Mouse (Mus musculus) frontal cortex, postnatal 25 days (tissue): ENCODE data around the gene Pycr1.

Experiments
- DNase-seq, 2 experiments: peaks; one replicate each; pipeline ENCODE4 v3.0.0; 2022; ENCODE audit warnings: low spot score in 2 of 2

Pycr1 gene

DNA sequence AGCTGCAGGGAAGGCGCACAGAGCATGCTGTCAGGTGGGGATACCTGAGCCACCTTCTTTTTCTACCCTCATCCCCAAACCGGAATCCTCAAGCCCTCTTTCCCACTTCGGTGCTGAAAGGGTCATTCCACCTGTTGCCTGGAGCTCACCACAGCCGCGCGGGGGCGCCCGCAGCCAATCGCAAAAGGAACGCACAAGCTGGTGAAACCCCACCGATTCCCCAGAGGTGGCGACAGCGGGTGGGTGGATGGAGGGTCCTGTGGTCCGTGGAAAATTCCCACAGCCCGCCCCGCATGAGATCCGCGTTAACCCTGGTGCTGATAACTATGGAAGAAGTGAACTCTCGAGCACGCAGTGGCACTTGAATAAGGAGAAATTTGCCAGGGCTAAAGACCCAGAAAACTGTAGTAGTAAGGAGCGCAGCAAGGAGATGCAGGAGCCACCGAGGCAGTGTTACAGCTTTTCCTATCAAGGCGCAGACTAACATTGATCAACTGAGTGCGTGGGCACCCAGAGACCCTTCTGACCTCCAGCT is 15.4 kb upstream of the Pycr1 start:
- DNase-seq = peak; percentile 61

DNA sequence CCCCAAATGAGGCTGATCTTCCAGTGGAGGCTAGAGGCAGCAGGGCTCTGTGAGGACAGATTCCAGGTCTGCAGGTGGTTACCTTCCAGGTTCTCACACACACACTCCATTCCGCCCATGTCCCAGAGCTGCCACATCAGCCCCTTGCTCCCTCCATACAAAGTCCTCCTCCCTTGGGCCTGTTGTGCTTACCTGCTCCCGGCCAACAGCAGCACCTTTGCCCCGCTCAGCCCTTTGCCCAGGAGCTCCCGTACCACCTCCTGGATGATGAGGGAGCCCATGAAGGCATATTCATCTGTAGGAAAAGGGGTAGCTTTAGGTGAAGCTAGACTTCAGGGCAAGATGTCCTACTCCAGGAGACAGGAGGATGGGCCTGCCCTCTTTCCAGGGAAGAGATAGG is 13.7 kb upstream of the Pycr1 start:
- DNase-seq = no peak

DNA sequence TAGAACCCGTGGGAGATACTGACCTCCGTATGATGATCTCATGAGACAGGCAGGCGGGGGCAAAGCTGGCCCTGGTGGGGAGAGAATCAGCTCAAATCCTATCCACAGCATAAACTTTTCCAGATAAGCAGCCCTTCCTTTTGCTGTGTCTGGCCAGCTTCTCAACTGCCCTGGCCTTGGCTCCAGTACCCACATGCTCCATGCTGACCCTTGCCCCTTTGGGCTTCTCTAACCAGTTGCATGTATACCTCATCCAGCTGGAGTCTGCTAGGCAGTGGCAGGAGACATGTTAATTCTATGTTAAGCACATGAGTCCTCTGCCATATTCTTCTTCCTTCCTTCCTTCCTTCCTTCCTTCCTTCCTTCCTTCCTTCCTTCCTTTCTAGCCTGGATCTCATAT is 11.2 kb upstream of the Pycr1 start:
- DNase-seq = no peak

DNA sequence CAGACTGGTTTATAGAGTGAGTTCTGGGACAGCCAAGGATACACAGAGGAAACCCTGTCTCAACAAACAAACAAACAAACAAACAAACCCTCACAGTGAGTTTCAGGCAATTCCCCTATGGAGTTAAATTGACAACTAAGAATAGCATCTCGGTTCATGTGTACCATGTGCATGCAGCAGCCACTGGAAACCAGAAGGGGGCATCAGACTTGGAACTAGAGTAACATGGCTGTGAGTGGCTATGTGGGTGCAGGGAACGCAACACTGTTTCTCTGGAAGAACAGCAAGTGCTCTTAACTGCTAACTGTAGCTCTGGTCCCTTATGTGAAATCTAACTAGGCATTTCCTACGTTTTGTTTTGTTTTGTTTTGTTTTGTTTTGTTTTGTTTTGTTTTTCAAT is 8.3 kb upstream of the Pycr1 start:
- DNase-seq = no peak

DNA sequence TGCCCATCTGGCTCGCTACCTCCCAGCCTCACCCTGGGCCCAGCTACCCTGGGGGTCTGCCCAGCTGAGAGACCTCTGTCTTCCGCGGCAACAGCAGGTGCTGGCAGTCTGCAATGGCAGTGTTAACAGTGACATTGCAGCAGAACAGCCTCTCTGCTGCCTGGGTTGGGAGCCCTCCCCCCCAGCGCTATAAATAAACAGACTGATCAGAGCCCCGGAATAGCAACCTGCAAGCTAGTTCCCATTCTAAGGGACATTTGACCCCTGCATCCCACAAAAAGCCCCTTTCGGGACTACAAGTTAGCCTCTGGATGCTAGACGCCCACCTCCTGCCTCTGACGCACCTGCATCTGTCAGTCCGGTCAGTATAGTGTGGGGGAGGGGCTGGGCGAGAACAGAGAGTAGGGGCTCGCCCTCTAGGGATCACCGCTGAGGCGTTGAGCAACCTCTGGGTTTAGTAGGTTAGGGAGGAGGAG is 4.5 kb upstream of the Pycr1 start, which contains the start of gene Myadml2:
TSS of gene Myadml2 (minus strand) at position 158 of the 476 bp plus-strand sequence.
- DNase-seq = no peak

DNA sequence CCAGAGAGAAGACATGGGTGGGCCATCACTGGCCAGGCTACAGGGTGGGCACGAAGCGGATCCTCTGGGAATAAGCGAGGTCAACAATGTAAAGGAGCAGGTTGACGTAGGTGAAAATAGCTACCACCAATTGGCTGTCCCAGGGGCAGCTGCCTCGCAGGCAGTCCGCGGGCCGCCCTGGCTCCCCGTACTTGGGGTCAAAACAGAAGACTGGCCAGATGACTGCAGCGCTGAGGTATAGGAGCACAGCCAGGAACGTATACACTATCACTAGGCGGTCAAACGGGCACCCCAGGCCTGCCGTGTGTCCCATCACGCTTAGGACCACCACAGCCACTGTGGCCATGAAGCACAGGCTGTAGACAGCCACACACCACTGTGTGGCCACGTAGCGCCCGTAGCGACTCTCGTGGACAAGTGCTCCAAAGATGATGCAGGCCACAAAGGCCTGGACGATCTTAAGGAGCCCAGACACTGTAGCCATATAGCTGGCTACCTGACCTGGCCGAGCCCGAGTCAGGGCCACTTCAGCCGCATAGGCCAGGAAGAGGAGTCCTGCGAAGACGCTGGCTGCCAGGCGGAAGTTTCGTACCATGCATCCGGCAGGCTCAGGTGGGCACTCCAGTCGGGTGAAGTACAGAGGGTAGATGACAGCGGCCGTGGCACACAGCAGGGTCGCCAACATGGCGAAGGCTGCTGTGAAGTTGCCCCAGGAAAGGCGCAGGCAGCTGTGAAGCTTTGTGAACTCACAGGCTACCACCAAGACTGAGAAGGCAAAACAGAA is 3.7 kb upstream of the Pycr1 start:
- DNase-seq = no peak

DNA sequence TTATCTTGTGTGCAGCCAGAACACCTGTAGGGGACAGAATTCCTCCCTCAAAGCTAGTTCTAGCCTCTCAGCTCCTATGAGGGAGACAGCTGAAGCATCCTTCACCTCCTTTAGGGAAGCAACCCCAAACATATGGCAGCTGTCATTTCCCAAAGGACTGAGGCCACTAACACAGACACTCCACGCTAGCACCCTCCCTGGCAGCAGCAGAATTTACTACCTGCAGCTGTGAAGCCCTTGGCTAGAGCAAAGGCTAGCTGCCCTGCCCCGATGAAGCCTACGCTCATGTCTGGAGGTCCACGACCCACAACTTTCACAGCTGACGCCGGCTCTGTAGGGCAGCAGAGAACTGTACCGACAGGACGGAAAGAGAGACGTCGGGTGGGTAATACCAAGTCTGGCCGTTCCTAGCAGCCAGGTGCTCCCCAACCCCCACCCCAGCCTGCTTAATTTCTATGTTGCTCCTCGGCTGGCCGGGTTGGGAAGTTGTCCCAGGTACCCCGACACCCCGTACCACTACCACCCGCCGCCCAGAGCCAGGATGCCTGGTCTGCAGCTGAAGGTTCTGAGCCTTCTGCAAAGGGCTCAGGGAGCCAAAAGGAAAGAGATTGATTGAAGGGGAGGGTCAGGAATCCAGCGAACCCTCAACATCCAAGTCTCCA is 499 bp downstream of the Pycr1 start:
- no peak for DNase-seq

DNA sequence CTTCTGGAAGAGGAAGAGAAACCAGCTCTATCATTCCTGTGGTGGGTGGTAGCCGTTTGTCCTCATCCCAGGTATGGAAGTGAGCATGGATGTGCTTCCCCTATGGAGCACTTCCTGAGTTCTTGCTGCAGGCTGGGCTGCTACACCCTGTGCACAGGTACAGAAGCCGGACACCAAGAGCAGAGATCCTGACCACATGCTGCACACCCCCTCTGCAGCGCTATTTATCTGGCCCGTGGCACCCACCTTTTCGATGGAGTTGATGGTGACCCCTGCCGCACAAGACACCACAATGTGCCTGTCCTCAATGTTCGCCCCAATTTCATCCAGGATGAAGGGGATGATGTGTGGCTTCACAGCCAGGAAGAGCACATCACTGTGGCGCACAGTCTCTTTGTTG is 1.7 kb downstream of the Pycr1 start:
- DNase-seq = no peak

DNA sequence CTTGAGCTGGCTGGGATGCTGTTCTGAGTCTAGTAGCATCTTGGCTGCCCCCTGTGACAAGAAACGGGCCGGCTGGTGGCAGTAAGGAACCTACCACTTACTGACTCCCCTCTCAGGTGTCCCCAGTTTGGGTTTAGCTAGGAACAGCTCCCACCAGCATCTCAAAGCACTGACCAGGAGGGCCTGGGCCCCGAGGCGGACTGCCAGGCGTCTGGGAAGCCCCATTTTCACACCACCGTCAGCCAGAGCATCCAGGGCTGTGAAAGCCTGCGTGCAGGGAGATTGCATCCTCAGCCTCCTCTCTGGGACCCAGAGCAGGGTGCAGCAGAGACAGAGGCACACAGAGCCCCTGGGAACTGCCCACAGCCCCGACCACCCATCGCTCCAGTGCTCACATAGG is 2.3 kb downstream of the Pycr1 start:
- no peak for DNase-seq

DNA sequence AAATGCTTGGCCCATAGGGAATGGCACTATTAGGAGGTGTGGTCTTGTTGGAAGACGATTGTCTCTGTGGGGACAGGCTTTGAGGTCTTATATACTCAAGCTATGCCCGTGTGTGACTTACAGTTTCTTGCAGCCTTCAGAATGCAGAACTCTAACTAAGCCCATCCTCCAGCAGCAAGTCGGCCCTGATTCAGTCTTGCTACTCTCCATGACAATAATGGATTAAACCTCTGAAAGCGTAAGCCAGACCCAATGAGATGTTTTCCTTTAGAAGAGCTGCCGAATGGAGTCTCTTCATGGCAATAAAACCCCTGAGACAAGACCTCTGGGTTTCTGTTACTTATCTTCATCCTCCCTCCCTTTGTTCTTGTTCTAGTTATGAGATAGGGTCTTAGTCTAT is 8.8 kb downstream of the Pycr1 start:
- DNase-seq = no peak

DNA sequence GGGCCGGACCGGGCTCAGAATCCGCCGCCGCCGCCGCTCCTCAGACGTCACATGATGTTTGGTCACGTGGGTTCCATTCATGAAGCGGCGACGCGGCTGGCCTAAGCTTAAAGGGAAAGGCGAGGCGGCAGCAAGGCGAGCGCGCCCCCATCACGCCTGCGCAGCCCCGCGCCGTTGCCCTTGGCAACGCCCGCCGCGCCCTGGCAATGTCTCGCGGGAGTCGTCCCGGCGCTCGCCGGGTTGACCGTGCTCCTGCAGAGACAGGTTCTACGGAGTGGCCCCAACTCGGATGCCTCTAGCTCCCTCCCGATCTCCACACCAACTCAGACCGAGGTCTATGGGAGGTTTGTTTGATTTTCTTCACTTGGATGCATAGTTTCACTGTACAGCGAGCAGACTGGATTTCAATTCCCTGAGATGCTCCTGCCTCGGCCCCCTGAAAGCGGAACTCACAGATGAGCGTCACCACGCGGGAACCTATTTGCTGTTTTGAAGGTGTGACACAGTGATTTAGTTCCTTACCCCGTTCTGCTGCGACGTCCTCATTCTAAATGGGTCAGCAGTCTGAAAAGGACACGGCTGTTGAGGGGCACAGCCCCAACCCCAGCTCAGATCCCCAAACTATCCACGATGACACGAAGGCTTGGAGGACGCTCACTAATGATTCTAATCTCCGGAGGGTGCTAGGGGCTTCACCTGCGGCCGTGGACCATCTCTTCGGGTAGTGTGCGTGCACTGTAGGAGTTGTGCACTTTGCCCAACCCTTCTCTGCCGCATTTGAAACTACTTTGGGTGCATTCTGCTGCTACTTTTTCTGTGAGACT is 9.8 kb downstream of the Pycr1 start, which contains the start of gene Mafg:
TSS of gene Mafg (minus strand) at position 81 of the 824 bp plus-strand sequence.
- peak; percentile 81 to 84 for DNase-seq

DNA sequence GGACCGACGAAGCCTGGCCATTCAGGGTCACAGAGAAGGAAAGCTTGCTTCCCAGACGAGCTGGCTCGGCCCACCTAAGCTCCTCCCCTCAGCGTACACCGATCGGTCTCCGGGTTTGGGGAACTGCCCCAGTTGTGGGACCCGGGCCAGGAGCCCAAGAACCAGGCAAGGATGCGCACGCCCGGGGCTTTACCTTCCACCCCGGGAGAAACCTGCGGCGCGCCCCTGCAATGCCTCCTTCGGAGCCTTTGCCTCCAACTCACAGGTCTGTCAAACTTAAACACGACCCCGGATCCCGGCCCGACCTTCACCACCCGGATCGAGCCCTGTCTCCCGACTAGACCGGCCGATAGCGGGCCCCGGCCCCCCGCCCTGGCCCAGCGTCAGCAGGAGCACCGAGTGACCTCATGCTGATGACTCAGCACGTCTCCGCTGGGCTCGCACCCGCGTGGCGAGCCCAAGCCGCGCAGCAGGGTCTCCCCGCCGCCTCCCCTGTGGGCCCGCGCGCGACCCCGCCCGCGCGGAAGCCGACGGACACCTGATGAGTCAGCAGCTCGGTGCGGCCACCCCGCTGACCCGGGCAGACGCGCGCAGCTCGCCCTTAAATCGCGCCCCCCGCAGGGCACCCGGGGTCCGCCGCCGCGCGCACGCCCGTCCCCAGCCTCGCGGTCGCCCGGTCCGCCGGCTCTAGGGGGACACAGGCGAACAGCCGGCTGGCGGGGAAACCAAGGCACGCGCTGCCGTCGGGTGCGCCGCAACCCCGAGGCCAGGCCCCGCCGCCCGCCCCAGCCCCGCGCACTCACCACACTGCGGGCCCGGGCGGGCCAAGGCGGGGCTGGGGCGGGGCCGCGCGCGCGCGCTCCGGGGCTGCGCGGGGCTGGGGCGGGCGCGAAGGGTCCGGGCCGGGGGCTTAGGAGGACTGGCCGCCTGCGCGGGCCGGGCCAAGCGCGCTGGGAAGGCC is 10.7 kb downstream of the Pycr1 start:
- peak in 1 of 2 experiments; percentile 41 for DNase-seq

DNA sequence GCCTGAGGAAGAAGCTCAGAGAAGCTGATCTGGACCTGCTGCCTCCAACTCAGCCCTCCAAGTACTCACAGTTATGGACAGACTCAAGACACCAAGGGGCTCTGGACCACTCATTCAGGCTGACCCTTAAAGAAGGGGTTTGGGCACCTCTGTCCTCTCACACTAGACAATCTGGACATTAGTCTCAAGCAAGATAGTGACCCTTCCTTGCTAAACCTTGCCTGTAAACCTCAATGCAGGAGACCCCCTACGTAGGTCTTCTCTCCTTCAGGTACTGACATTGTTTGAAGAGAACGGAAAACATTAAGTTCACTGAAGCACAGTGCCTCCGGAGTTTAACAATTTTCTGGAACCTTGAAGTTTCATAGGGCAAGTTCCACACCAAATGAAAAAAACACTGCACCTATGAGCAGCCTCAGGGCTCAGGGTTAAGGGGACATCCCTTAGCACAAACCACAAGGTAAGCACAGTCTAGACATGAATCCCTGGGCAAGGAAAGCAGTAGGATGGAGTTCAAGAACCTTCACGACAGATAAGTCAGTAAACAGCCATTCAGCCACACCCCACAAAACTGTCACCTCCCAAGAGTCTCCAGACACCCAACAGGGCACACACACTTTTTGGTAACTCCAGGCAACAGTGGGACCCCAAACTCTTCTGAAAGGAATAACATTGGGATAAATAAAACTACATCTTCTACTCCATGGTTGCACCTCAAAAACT is 11.7 kb downstream of the Pycr1 start:
- no peak for DNase-seq

DNA sequence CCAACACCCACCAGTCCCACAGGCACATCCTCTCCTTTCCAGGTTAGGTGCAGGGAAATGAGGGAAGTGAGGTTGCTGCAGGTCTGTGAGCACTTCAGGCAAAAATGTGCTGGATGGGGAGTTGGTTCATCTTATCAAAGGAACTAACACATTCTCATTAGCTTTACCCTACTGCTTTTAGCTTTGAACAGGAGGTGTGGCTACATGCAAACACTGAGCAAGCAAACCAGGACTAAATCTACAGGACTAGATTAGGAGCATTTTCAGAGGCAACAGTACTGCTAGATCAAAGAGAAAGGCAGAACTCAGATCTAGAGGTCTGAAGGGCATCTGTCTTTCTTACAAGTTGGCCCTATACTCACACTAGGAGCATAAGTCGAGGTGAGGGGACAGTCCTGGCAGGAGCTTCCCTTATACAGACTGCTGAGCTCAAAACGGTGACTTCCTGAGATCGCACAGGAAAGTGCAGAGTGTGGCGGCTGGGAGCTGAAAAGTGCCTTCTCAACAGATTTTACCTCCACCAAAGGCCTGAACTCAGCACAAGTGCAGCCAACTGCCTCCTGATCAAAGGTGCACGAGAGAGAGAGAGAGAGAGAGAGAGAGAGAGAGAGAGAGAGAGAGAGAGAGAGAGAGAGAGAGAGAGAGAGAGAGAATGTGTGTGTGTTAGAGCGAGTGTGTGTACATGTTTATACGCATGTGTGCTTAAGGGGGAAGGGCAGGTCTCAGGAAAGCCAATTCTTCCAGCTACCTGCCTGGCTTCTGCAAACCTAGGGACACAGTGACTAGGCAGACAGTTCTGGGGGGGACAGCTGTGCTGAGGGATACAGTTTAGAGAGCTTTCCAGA is 12.5 kb downstream of the Pycr1 start:
- no peak for DNase-seq

DNA sequence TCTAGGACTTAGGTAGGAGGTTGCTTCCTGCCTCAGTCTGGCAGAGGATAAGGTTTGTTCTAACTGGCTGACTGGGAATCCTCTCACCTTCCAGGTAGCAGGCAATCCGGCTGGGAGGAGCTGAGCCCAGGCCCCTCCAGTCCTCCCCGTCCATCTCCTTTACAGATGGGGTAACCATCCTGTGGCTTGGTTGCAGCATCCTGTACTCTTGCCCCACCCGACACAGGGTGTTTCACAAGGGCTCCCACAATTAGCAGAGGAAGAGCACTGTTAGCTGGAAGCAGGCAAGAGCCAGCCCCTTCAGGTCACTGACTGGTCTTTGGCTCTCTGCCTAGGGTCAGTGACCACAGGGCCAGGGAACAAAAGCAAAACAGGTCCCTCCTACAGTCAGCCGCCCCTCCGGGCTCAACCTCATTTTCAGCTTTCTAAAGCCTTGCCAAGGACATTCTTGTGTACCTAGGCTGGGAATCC is 13.1 kb downstream of the Pycr1 start:
- DNase-seq = no peak

DNA sequence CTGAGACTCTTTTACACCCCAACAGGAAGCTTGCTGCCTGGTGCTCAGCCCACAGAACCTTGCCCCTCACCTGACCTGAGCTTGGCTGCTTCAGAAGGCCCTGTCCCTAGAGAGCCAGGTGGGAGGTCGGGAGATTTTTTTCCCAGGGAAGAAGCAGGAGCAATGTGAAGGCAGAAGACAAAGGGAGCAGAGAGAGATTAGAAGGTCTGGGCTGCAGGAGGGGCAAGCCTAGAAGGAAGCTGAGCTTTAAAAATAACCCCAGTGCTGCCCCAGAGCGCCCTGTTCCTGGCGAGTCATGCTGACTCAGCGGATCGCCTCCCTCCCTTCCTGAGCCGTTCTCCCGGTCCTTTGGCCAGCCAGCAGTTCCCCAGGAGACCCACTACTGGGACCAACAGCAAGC is 13.7 kb downstream of the Pycr1 start:
- no peak for DNase-seq

DNA sequence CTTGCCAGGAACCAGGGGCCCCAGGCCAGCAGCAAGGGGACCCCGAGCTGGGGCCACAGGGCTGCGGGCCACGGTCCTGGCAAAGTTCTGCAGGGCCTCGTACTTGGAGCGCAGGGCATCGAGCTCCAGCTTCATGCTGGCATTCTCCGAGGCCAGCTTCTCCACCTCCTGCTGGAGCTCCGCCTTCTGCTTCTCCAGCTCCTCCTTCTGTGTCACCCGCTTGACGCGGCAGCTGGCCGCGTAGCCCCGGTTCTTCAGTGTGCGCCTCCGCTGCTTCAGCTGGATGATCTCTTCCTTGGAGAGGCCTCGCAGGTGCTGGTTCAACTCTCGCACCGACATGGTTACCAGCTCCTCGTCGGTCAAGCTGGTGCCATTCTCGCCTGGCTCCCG is 14.2 kb downstream of the Pycr1 start:
- no peak for DNase-seq

DNA sequence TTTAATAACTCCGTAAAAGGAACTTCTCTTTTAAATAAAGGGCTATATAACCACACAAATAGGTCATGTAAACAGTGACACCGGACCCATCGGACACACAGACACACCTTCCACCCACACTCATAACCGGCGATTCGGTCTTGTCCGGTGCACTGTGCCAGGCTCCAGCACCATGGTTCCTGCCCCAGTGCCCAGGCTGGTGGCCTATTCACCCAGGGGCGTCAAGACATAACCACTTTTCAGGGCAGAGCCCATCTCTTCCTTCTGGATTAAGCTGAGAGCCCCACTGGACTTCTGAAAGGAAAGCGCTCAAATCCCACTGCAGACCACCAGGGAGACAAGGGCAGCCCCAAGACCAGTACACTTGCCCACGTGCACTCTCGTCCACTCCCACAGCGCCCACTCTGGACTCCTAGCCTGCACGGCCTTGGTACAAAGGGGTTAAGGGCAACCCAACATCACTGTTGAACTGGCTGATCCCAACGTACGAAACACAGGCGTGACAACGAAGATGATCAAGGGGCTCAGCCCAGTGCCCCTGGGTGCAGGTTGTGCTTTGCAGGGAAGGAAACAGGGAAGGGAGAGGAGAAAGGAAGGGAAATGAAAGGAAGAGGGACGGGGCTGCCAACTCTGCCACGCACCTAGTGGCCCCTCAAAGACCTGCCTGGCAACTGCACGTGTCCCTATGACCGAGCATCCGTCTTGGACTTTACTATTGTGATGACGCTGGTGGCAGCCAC is 14.8 kb downstream of the Pycr1 start:
- no peak for DNase-seq
